Mouse (Mus musculus) induced T-regulatory cell, adult 2 months (primary cell): ENCODE data around the gene E2f2.
A peak's percentile ranks its signal among the peaks of the same experiment; 100 is the strongest.

Experiments used
- DNase-seq: peaks from one replicate; pipeline ENCODE4 v3.0.0-alpha.2; 2012; ENCODE audit warnings: low read depth

The E2f2 gene

GRCm38 (mm10) chr4:136204775-136205174 is 32.6 kb downstream of the E2f2 start:
- no peak for DNase-seq

GRCm38 (mm10) chr4:136206033-136206893 is 34.1 kb downstream of the E2f2 start, which contains the start of gene Asap3:
Gene Asap3 (plus strand): TSS chr4:136206365.
- DNase-seq = peak; percentile 94

- DNase-seq = no peak
These were observed 34.7 kb downstream of the E2f2 start for GRCm38 (mm10) chr4:136206943-136207342.

- DNase-seq = no peak
These were observed 38.7 kb downstream of the E2f2 start for GRCm38 (mm10) chr4:136210931-136211330.

- no peak for DNase-seq
These were observed 41.4 kb downstream of the E2f2 start for GRCm38 (mm10) chr4:136213629-136214028.

- no peak for DNase-seq
These were observed 42.6 kb downstream of the E2f2 start for GRCm38 (mm10) chr4:136214828-136215227.

- no peak for DNase-seq
These were observed 43.4 kb downstream of the E2f2 start for GRCm38 (mm10) chr4:136215576-136215975.

- DNase-seq = no peak
These were observed 44.9 kb downstream of the E2f2 start for GRCm38 (mm10) chr4:136217063-136217462.

- DNase-seq = no peak
These were observed 46.5 kb downstream of the E2f2 start for GRCm38 (mm10) chr4:136218595-136219214.

GRCm38 (mm10) chr4:136220133-136220775 is 48.1 kb downstream of the E2f2 start:
- DNase-seq = no peak

- DNase-seq = no peak
These were observed 51.5 kb downstream of the E2f2 start for GRCm38 (mm10) chr4:136223549-136224239.

GRCm38 (mm10) chr4:136224240-136224559 is 52.0 kb downstream of the E2f2 start:
- DNase-seq = no peak

GRCm38 (mm10) chr4:136224677-136225460 is 52.7 kb downstream of the E2f2 start:
- no peak for DNase-seq

GRCm38 (mm10) chr4:136227408-136227807 is 55.2 kb downstream of the E2f2 start:
- DNase-seq = no peak

- no peak for DNase-seq
These were observed 56.4 kb downstream of the E2f2 start for GRCm38 (mm10) chr4:136228640-136229039.

- no peak for DNase-seq
These were observed 66.5 kb downstream of the E2f2 start for GRCm38 (mm10) chr4:136238669-136239068.

GRCm38 (mm10) chr4:136239111-136239510 is 66.9 kb downstream of the E2f2 start:
- DNase-seq = no peak

GRCm38 (mm10) chr4:136239622-136240021 is 67.4 kb downstream of the E2f2 start:
- DNase-seq = peak; percentile 85

GRCm38 (mm10) chr4:136240123-136240522 is 67.9 kb downstream of the E2f2 start:
- no peak for DNase-seq

- DNase-seq = no peak
These were observed 68.8 kb downstream of the E2f2 start for GRCm38 (mm10) chr4:136240955-136241354.

GRCm38 (mm10) chr4:136242065-136242703 is 70.0 kb downstream of the E2f2 start:
- DNase-seq = peak; percentile 60
